Mouse (Mus musculus): Measurements from ENCODE around the gene Cmtm6. TPM values are rescaled to one million over a fixed set of nuclear protein-coding genes. Genes with fewer than 3 reads are reported as not detected.
"Not testable (repeated sequence)": the region's sequence is repeated elsewhere in the genome, so short reads cannot be mapped to it uniquely, and the experiment has no call there.

Cmtm6 gene
- polyA plus RNA-seq, 1 experiment = 13.2 TPM

- peaks cover 31% of the 10 kb centered on the region for H3K79me3 ChIP-seq (ENCODE audit: low read depth)
- H3K36me3 ChIP-seq (ENCODE audit: control insufficient read depth, insufficient read depth) = peaks cover 20% of the 10 kb centered on the region
- H3ac ChIP-seq (ENCODE audit: control insufficient read depth, insufficient read length, low read depth) = peak overlapping the region; percentile 89
- TF ChIP-seq MYOD1 (IDR thresholded peaks at IDR 0.05; ENCODE audit: control insufficient read depth, insufficient read length, low read depth) = no peak
- no peak for TF ChIP-seq CEBPB (IDR thresholded peaks at IDR 0.05; ENCODE audit: low read depth)
- no peak for TF ChIP-seq FOSL1 (IDR thresholded peaks at IDR 0.05; ENCODE audit: insufficient read depth, low read length, poor library complexity, severe bottlenecking)
- no peak for TF ChIP-seq MYOG (IDR thresholded peaks at IDR 0.05; ENCODE audit: control insufficient read depth, extremely low read depth, insufficient read length)
- TF ChIP-seq MAX (IDR thresholded peaks at IDR 0.05) = no peak
- no peak for TF ChIP-seq CTCF (IDR thresholded peaks at IDR 0.05; ENCODE audit: control insufficient read depth, insufficient read depth, insufficient read length)
- no peak for TF ChIP-seq USF1 (IDR thresholded peaks at IDR 0.05; ENCODE audit: low read depth)
- peak overlapping the region; percentile 87 for H3K4me3 ChIP-seq (ENCODE audit: insufficient read depth, poor library complexity, severe bottlenecking)
- H3K79me2 ChIP-seq (ENCODE audit: control insufficient read depth, insufficient read depth) = peaks cover 48% of the 10 kb centered on the region
- no peaks in the 10 kb centered on the region for H3K27me3 ChIP-seq (ENCODE audit: control insufficient read depth, insufficient read depth, insufficient read length)
Observed at GRCm38 (mm10) chr9:114688953-114689407, 41.9 kb upstream of the Cmtm6 start.

GRCm38 (mm10) chr9:114690119-114690601 is 40.8 kb upstream of the Cmtm6 start:
- Histone ChIP-seq H3ac (ENCODE audit: control insufficient read depth, insufficient read length, low read depth) (no peak overlapping the region), H3K27me3 (ENCODE audit: control insufficient read depth, insufficient read depth, insufficient read length) (no peaks in the 10 kb centered on the region), H3K4me3 (ENCODE audit: insufficient read depth, poor library complexity, severe bottlenecking) (peak overlapping the region; percentile 87), H3K79me3 (ENCODE audit: low read depth) (peaks cover 36% of the 10 kb centered on the region), H3K36me3 (ENCODE audit: control insufficient read depth, insufficient read depth) (peaks cover 31% of the 10 kb centered on the region), H3K79me2 (ENCODE audit: control insufficient read depth, insufficient read depth) (peaks cover 59% of the 10 kb centered on the region)
- TF ChIP-seq USF1 (IDR thresholded peaks at IDR 0.05; ENCODE audit: low read depth) = peak; percentile 59
- peak; percentile 91 for TF ChIP-seq MAX (IDR thresholded peaks at IDR 0.05)
- TF ChIP-seq FOSL1 (IDR thresholded peaks at IDR 0.05; ENCODE audit: insufficient read depth, low read length, poor library complexity, severe bottlenecking) = no peak
- no peak for TF ChIP-seq MYOG (IDR thresholded peaks at IDR 0.05; ENCODE audit: control insufficient read depth, extremely low read depth, insufficient read length)
- TF ChIP-seq CTCF (IDR thresholded peaks at IDR 0.05; ENCODE audit: control insufficient read depth, insufficient read depth, insufficient read length) = no peak
- no peak for TF ChIP-seq CEBPB (IDR thresholded peaks at IDR 0.05; ENCODE audit: low read depth)
- TF ChIP-seq MYOD1 (IDR thresholded peaks at IDR 0.05; ENCODE audit: control insufficient read depth, insufficient read length, low read depth) = peak; percentile 91

GRCm38 (mm10) chr9:114691112-114691511 is 39.8 kb upstream of the Cmtm6 start:
- Histone ChIP-seq H3K79me2 (ENCODE audit: control insufficient read depth, insufficient read depth) (peaks cover 63% of the 10 kb centered on the region), H3K79me3 (ENCODE audit: low read depth) (peaks cover 37% of the 10 kb centered on the region), H3ac (ENCODE audit: control insufficient read depth, insufficient read length, low read depth) (no peak overlapping the region), H3K4me3 (ENCODE audit: insufficient read depth, poor library complexity, severe bottlenecking) (no peak overlapping the region), H3K27me3 (ENCODE audit: control insufficient read depth, insufficient read depth, insufficient read length) (no peaks in the 10 kb centered on the region), H3K36me3 (ENCODE audit: control insufficient read depth, insufficient read depth) (peaks cover 33% of the 10 kb centered on the region)
- TF ChIP-seq MAX (IDR thresholded peaks at IDR 0.05) (no peak), CTCF (IDR thresholded peaks at IDR 0.05; ENCODE audit: control insufficient read depth, insufficient read depth, insufficient read length) (no peak)

GRCm38 (mm10) chr9:114695662-114696061 is 35.3 kb upstream of the Cmtm6 start:
- H3ac ChIP-seq (ENCODE audit: control insufficient read depth, insufficient read length, low read depth); H3K27me3 ChIP-seq (ENCODE audit: control insufficient read depth, insufficient read depth, insufficient read length); H3K4me3 ChIP-seq (ENCODE audit: insufficient read depth, poor library complexity, severe bottlenecking): not testable (repeated sequence)
- Histone ChIP-seq H3K79me2 (ENCODE audit: control insufficient read depth, insufficient read depth) (peaks cover 88% of the 10 kb centered on the region), H3K36me3 (ENCODE audit: control insufficient read depth, insufficient read depth) (peaks cover 44% of the 10 kb centered on the region), H3K79me3 (ENCODE audit: low read depth) (peaks cover 53% of the 10 kb centered on the region)

- H3K36me3 ChIP-seq (ENCODE audit: control insufficient read depth, insufficient read depth) = peaks cover 38% of the 10 kb centered on the region
Observed at GRCm38 (mm10) chr9:114697072-114697471, 33.8 kb upstream of the Cmtm6 start.

GRCm38 (mm10) chr9:114697926-114698325 is 33.0 kb upstream of the Cmtm6 start:
- peaks cover 40% of the 10 kb centered on the region for H3K36me3 ChIP-seq (ENCODE audit: control insufficient read depth, insufficient read depth)
- H3K79me2 ChIP-seq (ENCODE audit: control insufficient read depth, insufficient read depth) = peaks cover 91% of the 10 kb centered on the region
- no peaks in the 10 kb centered on the region for H3K27me3 ChIP-seq (ENCODE audit: control insufficient read depth, insufficient read depth, insufficient read length)
- TF ChIP-seq MYOG (IDR thresholded peaks at IDR 0.05; ENCODE audit: control insufficient read depth, extremely low read depth, insufficient read length) (no peak), CTCF (IDR thresholded peaks at IDR 0.05; ENCODE audit: control insufficient read depth, insufficient read depth, insufficient read length) (no peak)
- H3K4me3 ChIP-seq (ENCODE audit: insufficient read depth, poor library complexity, severe bottlenecking) = no peak overlapping the region
- H3K79me3 ChIP-seq (ENCODE audit: low read depth) = peaks cover 59% of the 10 kb centered on the region
- no peak overlapping the region for H3ac ChIP-seq (ENCODE audit: control insufficient read depth, insufficient read length, low read depth)

More at GRCm38 (mm10) chr9:114697072-114697471, 33.8 kb upstream of the Cmtm6 start:
- Histone ChIP-seq H3ac (ENCODE audit: control insufficient read depth, insufficient read length, low read depth) (no peak overlapping the region), H3K79me2 (ENCODE audit: control insufficient read depth, insufficient read depth) (peaks cover 90% of the 10 kb centered on the region), H3K4me3 (ENCODE audit: insufficient read depth, poor library complexity, severe bottlenecking) (no peak overlapping the region), H3K27me3 (ENCODE audit: control insufficient read depth, insufficient read depth, insufficient read length) (no peaks in the 10 kb centered on the region), H3K79me3 (ENCODE audit: low read depth) (peaks cover 56% of the 10 kb centered on the region)
- TF ChIP-seq CEBPB (IDR thresholded peaks at IDR 0.05; ENCODE audit: low read depth) (no peak), FOSL1 (IDR thresholded peaks at IDR 0.05; ENCODE audit: insufficient read depth, low read length, poor library complexity, severe bottlenecking) (no peak), MYOG (IDR thresholded peaks at IDR 0.05; ENCODE audit: control insufficient read depth, extremely low read depth, insufficient read length) (no peak), MAX (IDR thresholded peaks at IDR 0.05) (no peak), MYOD1 (IDR thresholded peaks at IDR 0.05; ENCODE audit: control insufficient read depth, insufficient read length, low read depth) (no peak), USF1 (IDR thresholded peaks at IDR 0.05; ENCODE audit: low read depth) (no peak), CTCF (IDR thresholded peaks at IDR 0.05; ENCODE audit: control insufficient read depth, insufficient read depth, insufficient read length) (no peak)

Measured in C2C12 (cell line).